Mouse (Mus musculus) thymus, adult 2 months (tissue): ENCODE results near the gene Vstm2l.

Source experiments
- CTCF ChIP-seq: fragments of 200-500 bp; IDR thresholded peaks from 2 replicates; pipeline ENCODE4 v1.5.1; 2012; ENCODE audit warnings: mild to moderate bottlenecking, control low read depth, low read length, moderate library complexity, borderline replicate concordance; ENCODE audit not compliant: control insufficient read depth, poor library complexity, insufficient read depth; ENCODE audit errors: extremely low read depth
- POLR2A ChIP-seq: fragments of 200-500 bp; IDR thresholded peaks from 2 replicates; pipeline ENCODE4 v1.6.1; 2012; ENCODE audit warnings: mild to moderate bottlenecking, low read length, control low read depth, moderate library complexity; ENCODE audit not compliant: control insufficient read depth, poor library complexity, insufficient read depth; ENCODE audit errors: extremely low read depth

DNA sequence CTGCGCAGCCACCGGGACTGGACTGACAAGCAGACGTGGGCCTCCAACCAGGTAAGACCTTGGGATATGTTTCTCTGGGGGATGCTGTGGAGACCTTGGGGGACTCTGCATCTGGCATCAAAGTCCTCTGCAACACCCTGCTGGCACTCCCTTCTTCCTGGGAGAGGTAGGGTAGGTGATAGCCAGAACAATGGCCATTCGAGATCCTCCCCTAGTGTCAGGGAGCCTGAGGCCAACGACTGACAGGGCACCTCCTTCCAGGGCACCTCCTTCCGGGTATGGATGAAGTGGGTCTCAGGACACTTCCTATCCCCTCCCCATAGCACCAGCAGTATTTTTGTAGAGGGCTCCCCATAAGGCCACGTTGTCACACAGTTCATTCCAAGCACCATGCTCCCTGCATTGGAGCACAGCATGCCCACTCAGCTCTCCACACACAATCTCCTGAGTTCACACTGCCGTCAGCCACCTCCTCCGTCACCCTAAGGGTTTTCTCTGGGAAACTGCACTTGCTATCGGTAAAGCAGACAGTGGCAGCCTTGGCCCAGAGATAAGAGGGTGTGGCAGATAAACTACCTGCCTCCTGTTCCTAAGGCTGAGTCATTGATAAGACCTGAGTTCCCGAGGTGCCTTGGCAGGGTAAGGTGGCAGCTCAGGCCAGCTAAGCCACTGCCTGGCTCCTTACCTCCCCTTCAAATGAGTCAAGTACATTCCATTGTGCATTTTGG is 21.2 kb downstream of the Vstm2l start:
- TF ChIP-seq CTCF = no peak
- TF ChIP-seq POLR2A = no peak
